Mouse (Mus musculus): Measurements from ENCODE around the gene Gm20517.

DNA sequence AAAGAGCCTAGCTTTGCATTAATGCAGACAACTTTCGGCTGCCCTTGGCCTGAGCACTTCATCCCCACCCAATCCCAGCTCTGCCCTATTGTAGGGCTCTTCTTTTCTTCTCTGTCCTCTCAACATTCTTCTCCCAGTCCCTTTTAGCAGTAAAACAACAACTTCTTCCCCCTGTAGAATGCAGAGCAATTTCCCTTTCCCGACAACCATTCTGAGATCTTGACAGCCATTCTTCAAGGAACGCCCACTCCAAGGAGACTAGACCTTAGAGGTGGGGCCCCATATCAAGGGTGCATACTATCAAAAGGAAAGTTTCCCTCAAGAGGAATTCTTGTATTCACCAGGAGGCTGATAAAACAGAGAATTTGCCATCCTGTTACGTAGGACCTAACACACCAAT lies 37.6 kb downstream of the Gm20517 start:
- no peak for TF ChIP-seq POLR2A (IDR thresholded peaks at IDR 0.05; ENCODE audit: low read depth, low read length)
- no peak for TF ChIP-seq CTCF (IDR thresholded peaks at IDR 0.05; ENCODE audit: borderline replicate concordance, insufficient read depth, low read length)

Data from embryonic fibroblast, embryonic 13.5 days (primary cell).